Mouse (Mus musculus) hindbrain, embryonic 10.5 days (tissue): Measurements from ENCODE around the gene Pycr1. TPM values are rescaled to one million over a fixed set of nuclear protein-coding genes. Genes with fewer than 3 reads are reported as not detected.
"Not testable (repeated sequence)": the region's sequence is repeated elsewhere in the genome, so short reads cannot be mapped to it uniquely, and the experiment has no call there.

Source experiments
- DNase-seq: peaks from one replicate; pipeline ENCODE4 v3.0.0-alpha.2; 2017; ENCODE audit warnings: low spot score
- H3K27ac ChIP-seq: fragments of 300-500 bp; sonication (generic); 2 replicates; pipeline ENCODE4 v1.5.1; 2016; ENCODE audit warnings: mild to moderate bottlenecking, moderate library complexity
- H3K27me3 ChIP-seq: fragments of 300-500 bp; sonication (generic); 2 replicates; pipeline ENCODE4 v1.6.1; 2016; ENCODE audit warnings: mild to moderate bottlenecking; ENCODE audit not compliant: poor library complexity, insufficient read depth, severe bottlenecking
- H3K36me3 ChIP-seq: fragments of 300-500 bp; sonication (generic); 2 replicates; pipeline ENCODE4 v1.6.1; 2016; ENCODE audit warnings: mild to moderate bottlenecking, moderate library complexity
- H3K4me1 ChIP-seq: fragments of 300-500 bp; sonication (generic); replicated peaks from 2 replicates; pipeline ENCODE4 v1.6.1; 2016; ENCODE audit warnings: mild to moderate bottlenecking
- H3K4me3 ChIP-seq: fragments of 300-500 bp; sonication (generic); 2 replicates; pipeline ENCODE4 v1.5.1; 2016; ENCODE audit warnings: mild to moderate bottlenecking, moderate library complexity
- H3K9me3 ChIP-seq: fragments of 300-500 bp; sonication (generic); 2 replicates; pipeline ENCODE4 v1.6.1; 2016; ENCODE audit warnings: mild to moderate bottlenecking, moderate library complexity
- WGBS: fragments of 180-500 bp; shearing (Covaris S2); methylation state at CpG from one replicate; pipeline ENCODE4 v1.1.7; 2016; 5-methylcytosine and 5-hydroxymethylcytosine counted together
- polyA plus RNA-seq: library from polyadenylated mRNA; unstranded; fragments of >200 nt; fragmentation: Nextera tagmentation; extraction: Ambion mirVana; gene quantifications from 2 replicates; pipeline ENCODE4 v1.2.1, GENCODE M21; 2016

Pycr1 gene
- 37.6 and 38.7 TPM in 2 replicates for polyA plus RNA-seq

- 0% methylated on average over 15 of the region's 15 CpGs for WGBS
- no peaks in the 10 kb centered on the region for H3K9me3 ChIP-seq
- H3K27me3 ChIP-seq, result peaks cover 40% of the 10 kb centered on the region
- peaks cover 46% of the 10 kb centered on the region for H3K4me1 ChIP-seq
- H3K4me3 ChIP-seq, result peak within 1 kb of the TSS; percentile 69
- H3K27ac ChIP-seq, result peak within 1 kb of the TSS; percentile 88
- DNase-seq, result peak; percentile 95
- no peaks in the 10 kb centered on the region for H3K36me3 ChIP-seq
These were observed at the start of gene Pycr1 for GRCm38 (mm10) chr11:120643601-120643987. Gene Pycr1 (minus strand): TSS chr11:120643769.

GRCm38 (mm10) chr11:120692471-120693011, 49.0 kb upstream of the Pycr1 start:
- WGBS, result 96% methylated on average over 4 of the region's 4 CpGs
- peaks cover 33% of the 10 kb centered on the region for H3K4me1 ChIP-seq
- H3K4me3 ChIP-seq, result no peak overlapping the region
- no peaks in the 10 kb centered on the region for H3K27me3 ChIP-seq
- no peak overlapping the region for H3K27ac ChIP-seq
- peaks cover 93% of the 10 kb centered on the region for H3K36me3 ChIP-seq
- no peaks in the 10 kb centered on the region; the same call in 1 of the 2 replicates for H3K9me3 ChIP-seq
- no peak for DNase-seq

GRCm38 (mm10) chr11:120689365-120689764, 45.8 kb upstream of the Pycr1 start:
- DNase-seq, result no peak
- H3K27me3 ChIP-seq, result no peaks in the 10 kb centered on the region
- no peaks in the 10 kb centered on the region for H3K9me3 ChIP-seq
- H3K4me3 ChIP-seq, result no peak overlapping the region
- H3K4me1 ChIP-seq, result peaks cover 28% of the 10 kb centered on the region
- peaks cover 94% of the 10 kb centered on the region for H3K36me3 ChIP-seq
- 83% methylated on average over 3 of the region's 3 CpGs for WGBS
- no peak overlapping the region for H3K27ac ChIP-seq

GRCm38 (mm10) chr11:120686650-120687272, 43.2 kb upstream of the Pycr1 start:
- H3K9me3 ChIP-seq, result no peaks in the 10 kb centered on the region
- DNase-seq, result no peak
- H3K27me3 ChIP-seq, result no peaks in the 10 kb centered on the region
- H3K27ac ChIP-seq, result peak overlapping the region; percentile 66
- no peak overlapping the region for H3K4me3 ChIP-seq
- 68% methylated on average over 20 of the region's 20 CpGs for WGBS
- H3K4me1 ChIP-seq, result peaks cover 23% of the 10 kb centered on the region
- peaks cover 94% of the 10 kb centered on the region for H3K36me3 ChIP-seq

GRCm38 (mm10) chr11:120684660-120685059, 41.1 kb upstream of the Pycr1 start:
- H3K36me3 ChIP-seq, result peaks cover 98% of the 10 kb centered on the region
- H3K9me3 ChIP-seq, result no peaks in the 10 kb centered on the region
- H3K4me1 ChIP-seq, result peaks cover 23% of the 10 kb centered on the region
- H3K27me3 ChIP-seq, result no peaks in the 10 kb centered on the region
- no peak overlapping the region for H3K4me3 ChIP-seq
- H3K27ac ChIP-seq, result no peak overlapping the region
- 89% methylated on average over 2 of the region's 2 CpGs for WGBS
- no peak for DNase-seq

GRCm38 (mm10) chr11:120684086-120684485, 40.5 kb upstream of the Pycr1 start:
- no peaks in the 10 kb centered on the region for H3K9me3 ChIP-seq
- no peak overlapping the region for H3K27ac ChIP-seq
- WGBS, result 80% methylated on average over 2 of the region's 2 CpGs
- H3K36me3 ChIP-seq, result peaks cover 98% of the 10 kb centered on the region
- no peak for DNase-seq
- no peak overlapping the region for H3K4me3 ChIP-seq
- H3K4me1 ChIP-seq, result peaks cover 23% of the 10 kb centered on the region
- H3K27me3 ChIP-seq, result no peaks in the 10 kb centered on the region

GRCm38 (mm10) chr11:120683536-120683935, 40.0 kb upstream of the Pycr1 start:
- Histone ChIP-seq H3K36me3 (peaks cover 98% of the 10 kb centered on the region), H3K27ac (no peak overlapping the region), H3K4me1 (peaks cover 23% of the 10 kb centered on the region), H3K9me3 (no peaks in the 10 kb centered on the region), H3K27me3 (no peaks in the 10 kb centered on the region), H3K4me3 (no peak overlapping the region)
- DNase-seq, result no peak
- WGBS, result 92% methylated on average over 3 of the region's 3 CpGs

- peaks cover 23% of the 10 kb centered on the region for H3K4me1 ChIP-seq
- 95% methylated on average over 5 of the region's 5 CpGs for WGBS
- H3K27ac ChIP-seq, result no peak overlapping the region
- no peak overlapping the region for H3K4me3 ChIP-seq
- DNase-seq, result no peak
- peaks cover 98% of the 10 kb centered on the region for H3K36me3 ChIP-seq
- no peaks in the 10 kb centered on the region for H3K27me3 ChIP-seq
- no peaks in the 10 kb centered on the region for H3K9me3 ChIP-seq
These were observed 39.1 kb upstream of the Pycr1 start for GRCm38 (mm10) chr11:120682683-120683082.

- Histone ChIP-seq H3K27ac (no peak overlapping the region), H3K4me1 (peaks cover 12% of the 10 kb centered on the region; the same call in 1 of the 2 replicates), H3K9me3 (no peaks in the 10 kb centered on the region), H3K36me3 (peaks cover 97% of the 10 kb centered on the region), H3K4me3 (no peak overlapping the region), H3K27me3 (no peaks in the 10 kb centered on the region)
- DNase-seq, result no peak
- WGBS, result 83% methylated on average over 3 of the region's 3 CpGs
These were observed 36.3 kb upstream of the Pycr1 start for GRCm38 (mm10) chr11:120679909-120680308.

GRCm38 (mm10) chr11:120676951-120677350, 33.4 kb upstream of the Pycr1 start:
- H3K9me3 ChIP-seq, result no peaks in the 10 kb centered on the region
- WGBS, result 96% methylated on average over 4 of the region's 4 CpGs
- peaks cover 71% of the 10 kb centered on the region for H3K36me3 ChIP-seq
- H3K4me3 ChIP-seq, result no peak overlapping the region
- no peaks in the 10 kb centered on the region for H3K27me3 ChIP-seq
- peaks cover 28% of the 10 kb centered on the region for H3K4me1 ChIP-seq
- H3K27ac ChIP-seq, result no peak overlapping the region
- DNase-seq, result no peak

GRCm38 (mm10) chr11:120675875-120676274, 32.3 kb upstream of the Pycr1 start:
- H3K4me3 ChIP-seq, result not testable (repeated sequence)
- H3K36me3 ChIP-seq, result peaks cover 60% of the 10 kb centered on the region
- WGBS, result 89% methylated on average over 5 of the region's 5 CpGs

GRCm38 (mm10) chr11:120673594-120674122, 30.1 kb upstream of the Pycr1 start:
- WGBS, result 40% methylated on average over 12 of the region's 12 CpGs
- H3K4me1 ChIP-seq, result peaks cover 28% of the 10 kb centered on the region
- no peaks in the 10 kb centered on the region for H3K27me3 ChIP-seq
- peaks cover 38% of the 10 kb centered on the region for H3K36me3 ChIP-seq
- no peak for DNase-seq
- H3K4me3 ChIP-seq, result peak overlapping the region; percentile 79
- peak overlapping the region; percentile 99 for H3K27ac ChIP-seq
- H3K9me3 ChIP-seq, result no peaks in the 10 kb centered on the region

More at GRCm38 (mm10) chr11:120675875-120676274, 32.3 kb upstream of the Pycr1 start:
- DNase-seq, H3K27me3 ChIP-seq, H3K9me3 ChIP-seq, H3K27ac ChIP-seq: not testable (repeated sequence)
- H3K4me1 ChIP-seq, result peaks cover 28% of the 10 kb centered on the region
